Mouse (Mus musculus): Measurements from ENCODE around the gene Slc38a10. TPM values are rescaled to one million over a fixed set of nuclear protein-coding genes. Genes with fewer than 3 reads are reported as not detected.
A peak's percentile ranks its signal among the peaks of the same experiment; 100 is the strongest.

Slc38a10 gene
- total and polyA plus RNA-seq, 2 experiments from 2014 or later, result 97.0 to 147 TPM

DNA sequence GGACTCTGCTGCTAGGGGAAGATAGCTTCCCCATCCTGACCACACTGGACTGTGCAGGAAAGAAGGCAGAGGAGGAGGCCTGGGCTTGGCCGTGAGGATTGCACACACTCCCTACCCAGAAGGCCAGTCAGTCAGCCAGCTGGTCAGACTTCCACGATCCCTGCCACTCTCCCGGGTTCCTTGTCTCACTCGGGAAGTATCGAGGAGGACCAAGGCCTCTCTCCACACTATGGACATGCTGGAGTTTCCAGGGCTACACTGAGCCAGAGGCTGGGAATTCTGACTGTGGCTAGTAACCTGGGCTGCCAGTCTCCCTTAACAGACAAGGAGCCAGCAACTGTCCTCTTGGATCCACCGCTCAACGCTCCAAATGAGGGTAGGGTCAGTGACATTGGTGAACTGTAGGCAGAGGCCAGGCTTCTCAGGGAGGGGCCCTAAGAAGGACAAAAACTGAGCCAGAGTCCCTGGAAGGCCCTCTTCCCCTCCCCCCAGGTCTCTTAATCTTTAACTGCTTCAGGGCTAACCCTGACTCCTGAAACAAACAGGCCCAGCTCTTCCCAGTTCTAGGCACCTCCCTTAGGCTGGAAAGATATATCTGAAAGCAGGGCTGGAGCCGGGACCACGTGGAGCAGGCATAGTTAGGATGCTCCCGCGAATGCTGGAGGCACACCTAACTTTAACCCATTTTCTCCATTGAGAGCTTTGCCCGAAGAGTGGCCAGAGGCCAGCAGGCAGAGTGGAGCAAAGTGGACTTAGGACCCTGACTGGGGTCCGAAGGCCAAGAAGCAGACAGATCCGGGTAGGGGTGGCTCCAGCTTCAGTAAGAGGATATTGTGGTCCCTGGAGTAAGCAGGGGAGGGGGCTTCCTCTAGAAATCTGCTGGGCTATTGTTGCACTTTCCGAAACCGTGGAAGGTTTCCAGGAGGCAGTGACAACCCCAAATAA lies 33.5 kb upstream of the Slc38a10 start:
- Histone ChIP-seq H3K4me1 (ENCODE audit: insufficient read depth) (peaks cover 19% of the 10 kb centered on the region), H3K9me3 (ENCODE audit: low read length) (no peaks in the 10 kb centered on the region), H3K4me2 (ENCODE audit: low read depth) (peak overlapping the region; percentile 97), H3K27me3 (ENCODE audit: insufficient read depth, low read length) (no peaks in the 10 kb centered on the region), H3K9ac (peak overlapping the region; percentile 95), H3K36me3 (ENCODE audit: insufficient read depth) (no peaks in the 10 kb centered on the region), H3K27ac (ENCODE audit: low read depth, low read length) (peak overlapping the region; percentile 57), H3K4me3 (ENCODE audit: low read depth, low read length) (peak overlapping the region; percentile 92)
- DNase-seq (peak; percentile 59), ATAC-seq (no peak)
- no peak for TF ChIP-seq CTCF (IDR thresholded peaks at IDR 0.05; ENCODE audit: low read depth)
- WGBS, result 12% methylated on average over 16 of the region's 16 CpGs

DNA sequence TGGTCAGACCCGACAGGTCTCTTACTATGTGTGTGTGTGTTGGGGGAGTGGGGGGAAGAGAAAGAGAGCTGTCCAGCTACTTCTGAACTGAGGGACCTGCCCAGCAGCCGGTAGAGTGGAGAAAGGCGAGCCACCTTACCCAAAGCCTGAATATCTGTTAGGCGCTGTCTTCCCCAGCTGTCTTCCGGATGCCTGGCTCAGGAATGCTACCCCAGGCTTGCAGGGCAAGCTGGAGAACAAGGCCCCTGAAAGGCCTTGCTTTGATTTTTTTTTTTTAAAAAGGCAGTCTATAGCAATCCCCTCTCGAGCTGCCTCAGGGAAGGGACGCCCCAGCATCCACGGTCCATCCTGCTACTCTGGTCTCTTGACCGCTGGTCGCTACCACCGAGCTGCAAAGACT lies 32.6 kb upstream of the Slc38a10 start:
- WGBS, result 47% methylated on average over 11 of the region's 11 CpGs
- TF ChIP-seq CTCF (IDR thresholded peaks at IDR 0.05; ENCODE audit: low read depth), result no peak
- Histone ChIP-seq H3K27me3 (ENCODE audit: insufficient read depth, low read length) (no peaks in the 10 kb centered on the region), H3K4me2 (ENCODE audit: low read depth) (no peak overlapping the region), H3K9me3 (ENCODE audit: low read length) (no peaks in the 10 kb centered on the region), H3K4me1 (ENCODE audit: insufficient read depth) (peaks cover 19% of the 10 kb centered on the region), H3K4me3 (ENCODE audit: low read depth, low read length) (no peak overlapping the region), H3K36me3 (ENCODE audit: insufficient read depth) (no peaks in the 10 kb centered on the region), H3K27ac (ENCODE audit: low read depth, low read length) (no peak overlapping the region), H3K9ac (no peak overlapping the region)
- DNase-seq (no peak), ATAC-seq (no peak)

DNA sequence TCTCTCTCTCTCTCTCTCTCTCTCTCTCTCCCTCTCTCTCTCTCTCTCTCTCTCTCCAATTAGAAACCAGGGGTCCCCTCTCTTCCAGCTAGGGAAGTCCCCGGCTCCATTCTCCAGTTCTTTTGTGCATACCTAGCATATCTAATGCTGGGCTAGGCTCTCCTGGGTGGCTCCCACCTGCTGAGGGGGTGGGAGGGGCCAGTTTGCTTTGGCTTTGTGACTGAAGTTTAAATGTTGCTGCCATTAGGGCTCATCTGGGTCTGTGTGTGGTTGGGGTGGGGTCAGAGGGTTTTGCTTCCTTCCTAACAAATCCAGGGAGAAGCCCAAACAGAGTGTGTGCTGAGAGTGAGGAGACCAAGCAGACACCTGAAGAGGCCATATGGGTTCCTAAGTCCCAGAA lies 32.0 kb upstream of the Slc38a10 start:
- Histone ChIP-seq H3K9ac (no peak overlapping the region), H3K27me3 (ENCODE audit: insufficient read depth, low read length) (no peaks in the 10 kb centered on the region), H3K9me3 (ENCODE audit: low read length) (no peaks in the 10 kb centered on the region), H3K27ac (ENCODE audit: low read depth, low read length) (no peak overlapping the region), H3K36me3 (ENCODE audit: insufficient read depth) (no peaks in the 10 kb centered on the region), H3K4me1 (ENCODE audit: insufficient read depth) (peaks cover 19% of the 10 kb centered on the region), H3K4me2 (ENCODE audit: low read depth) (no peak overlapping the region), H3K4me3 (ENCODE audit: low read depth, low read length) (no peak overlapping the region)
- TF ChIP-seq CTCF (IDR thresholded peaks at IDR 0.05; ENCODE audit: low read depth), result no peak
- ATAC-seq, result no peak
- no peak for DNase-seq
- 21% methylated on average over 1 of the region's 1 CpGs for WGBS

DNA sequence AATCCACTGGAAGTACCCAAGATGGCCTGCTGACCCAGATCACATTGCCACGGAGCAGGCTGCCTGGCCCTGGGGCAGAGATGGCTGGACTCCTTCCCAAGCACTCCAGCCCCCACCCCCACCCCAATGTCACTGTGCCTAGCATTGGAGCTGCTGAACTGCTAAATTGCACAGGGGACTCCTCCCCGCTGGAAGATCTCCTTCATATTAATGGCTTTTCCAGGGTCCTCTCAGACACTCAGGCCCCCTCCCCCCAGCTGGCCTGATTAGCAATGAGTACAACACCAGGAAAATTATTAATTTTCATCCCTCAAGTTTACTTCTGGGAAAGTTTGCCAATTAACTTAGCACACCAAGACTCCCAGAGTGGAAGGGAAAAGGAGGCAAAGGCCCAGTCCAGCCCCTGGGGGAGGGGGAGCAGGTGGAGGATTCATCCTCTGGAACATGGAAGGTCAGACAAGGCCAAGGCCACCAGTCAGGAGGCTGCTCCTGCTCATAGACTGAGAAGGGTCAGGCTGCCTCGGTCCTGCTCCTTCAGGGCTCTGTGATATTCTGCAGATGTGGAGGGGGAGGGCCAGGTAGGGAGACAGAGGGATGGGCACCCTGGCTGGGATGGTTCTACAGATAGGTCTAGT lies 31.4 kb upstream of the Slc38a10 start:
- no peak for TF ChIP-seq CTCF (IDR thresholded peaks at IDR 0.05; ENCODE audit: low read depth)
- Histone ChIP-seq H3K4me1 (ENCODE audit: insufficient read depth) (peaks cover 19% of the 10 kb centered on the region), H3K4me2 (ENCODE audit: low read depth) (no peak overlapping the region), H3K9ac (no peak overlapping the region), H3K27ac (ENCODE audit: low read depth, low read length) (no peak overlapping the region), H3K4me3 (ENCODE audit: low read depth, low read length) (no peak overlapping the region), H3K36me3 (ENCODE audit: insufficient read depth) (no peaks in the 10 kb centered on the region), H3K9me3 (ENCODE audit: low read length) (no peaks in the 10 kb centered on the region), H3K27me3 (ENCODE audit: insufficient read depth, low read length) (no peaks in the 10 kb centered on the region)
- WGBS, result 40% methylated on average over 3 of the region's 3 CpGs
- ATAC-seq, result no peak
- DNase-seq, result no peak

DNA sequence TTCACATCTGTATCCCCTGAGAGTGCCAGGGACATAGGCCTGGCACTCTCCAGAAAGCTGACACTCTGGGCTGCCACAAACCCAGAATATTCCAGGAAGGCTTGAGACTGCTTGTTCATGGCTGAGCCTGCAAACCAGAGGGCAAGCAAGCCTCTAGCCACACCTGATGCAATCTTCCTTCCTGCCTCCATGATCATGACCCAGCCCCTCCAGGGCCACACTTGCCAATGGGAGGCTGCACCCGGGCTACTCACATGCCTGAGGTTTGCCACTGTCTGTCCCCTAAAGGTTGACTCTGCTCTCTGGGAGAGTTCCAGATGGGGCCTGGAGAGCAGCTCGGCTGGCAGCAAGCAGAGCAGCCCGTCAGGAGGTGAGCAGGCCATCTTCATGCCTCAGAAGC lies 30.2 kb upstream of the Slc38a10 start:
- no peaks in the 10 kb centered on the region for H3K9me3 ChIP-seq (ENCODE audit: low read length)
- no peak for DNase-seq
- 81% methylated on average over 3 of the region's 3 CpGs for WGBS

DNA sequence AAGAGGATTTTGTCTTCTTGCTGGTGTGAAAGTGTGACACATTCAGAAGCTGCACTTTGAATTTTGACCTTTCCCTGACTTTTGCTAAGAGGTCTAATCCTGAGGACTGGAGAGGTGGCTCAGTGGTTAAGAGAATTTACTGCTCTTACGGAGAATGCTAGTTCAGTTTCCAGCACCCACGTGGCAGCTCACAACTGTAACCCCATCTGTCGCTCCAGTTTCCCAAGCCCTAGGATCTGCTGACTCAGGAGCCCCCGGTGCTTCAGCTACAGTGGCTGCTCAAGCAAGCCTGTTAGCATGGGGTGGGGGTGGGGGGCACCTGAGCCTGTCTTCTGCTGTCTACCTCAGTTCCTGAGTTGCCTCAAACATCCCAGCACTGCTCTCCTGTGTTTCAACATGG lies 28.2 kb upstream of the Slc38a10 start:
- ATAC-seq (no peak), DNase-seq (peak; percentile 27)
- Histone ChIP-seq H3K4me1 (ENCODE audit: insufficient read depth) (peaks cover 5% of the 10 kb centered on the region; the same call in 1 of the 2 replicates), H3K4me3 (ENCODE audit: low read depth, low read length) (no peak overlapping the region), H3K27me3 (ENCODE audit: insufficient read depth, low read length) (no peaks in the 10 kb centered on the region), H3K4me2 (ENCODE audit: low read depth) (no peak overlapping the region), H3K27ac (ENCODE audit: low read depth, low read length) (no peak overlapping the region), H3K9me3 (ENCODE audit: low read length) (no peaks in the 10 kb centered on the region), H3K36me3 (ENCODE audit: insufficient read depth) (no peaks in the 10 kb centered on the region), H3K9ac (no peak overlapping the region)
- no peak for TF ChIP-seq CTCF (IDR thresholded peaks at IDR 0.05; ENCODE audit: low read depth)
- 40% methylated on average over 4 of the region's 4 CpGs for WGBS

More for the DNA sequence above, 30.2 kb upstream of the Slc38a10 start:
- Histone ChIP-seq H3K27me3 (ENCODE audit: insufficient read depth, low read length) (no peaks in the 10 kb centered on the region), H3K27ac (ENCODE audit: low read depth, low read length) (no peak overlapping the region), H3K36me3 (ENCODE audit: insufficient read depth) (no peaks in the 10 kb centered on the region), H3K4me1 (ENCODE audit: insufficient read depth) (peaks cover 19% of the 10 kb centered on the region), H3K4me2 (ENCODE audit: low read depth) (no peak overlapping the region), H3K4me3 (ENCODE audit: low read depth, low read length) (no peak overlapping the region), H3K9ac (no peak overlapping the region)
- TF ChIP-seq CTCF (IDR thresholded peaks at IDR 0.05; ENCODE audit: low read depth), result no peak
- no peak for ATAC-seq

DNA sequence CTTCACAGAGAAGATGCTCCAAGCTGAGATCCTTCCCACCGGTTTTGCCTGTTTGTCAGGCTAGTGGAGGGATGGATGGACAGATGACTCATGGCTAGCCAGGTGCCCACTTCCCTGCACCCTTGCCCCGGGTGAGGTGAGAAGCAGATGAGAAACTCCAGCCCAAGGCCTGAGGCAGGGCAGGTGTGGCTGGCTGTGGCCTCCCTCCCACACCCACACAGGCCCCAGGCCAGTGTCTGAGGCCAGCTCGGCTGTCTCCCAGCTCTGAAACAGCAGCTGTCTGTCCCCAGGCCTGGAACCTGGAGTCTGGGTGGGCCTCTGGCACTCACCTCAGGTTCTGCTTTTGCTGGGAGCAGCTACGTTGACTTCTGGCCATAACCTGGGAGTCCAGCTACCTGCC lies 24.8 kb upstream of the Slc38a10 start:
- WGBS, result 78% methylated on average over 4 of the region's 4 CpGs
- DNase-seq, result no peak

More for the DNA sequence above, 24.8 kb upstream of the Slc38a10 start:
- H3K4me1 ChIP-seq (ENCODE audit: insufficient read depth), result no peaks in the 10 kb centered on the region
- no peaks in the 10 kb centered on the region for H3K9me3 ChIP-seq (ENCODE audit: low read length)
- no peak for ATAC-seq
- H3K27me3 ChIP-seq (ENCODE audit: insufficient read depth, low read length), result no peaks in the 10 kb centered on the region
- H3K36me3 ChIP-seq (ENCODE audit: insufficient read depth), result no peaks in the 10 kb centered on the region
- no peak for TF ChIP-seq CTCF (IDR thresholded peaks at IDR 0.05; ENCODE audit: low read depth)
- H3K4me2 ChIP-seq (ENCODE audit: low read depth), result no peak overlapping the region
- H3K9ac ChIP-seq, result no peak overlapping the region
- H3K4me3 ChIP-seq (ENCODE audit: low read depth, low read length), result no peak overlapping the region
- H3K27ac ChIP-seq (ENCODE audit: low read depth, low read length), result no peak overlapping the region
